Mouse (Mus musculus) urinary bladder, postnatal 14 days (tissue): Measurements from ENCODE around the gene Cadps.
A peak's percentile ranks its signal among the peaks of the same experiment; 100 is the strongest.

Source experiments
- DNase-seq: peaks from one replicate; pipeline ENCODE4 v3.0.0; 2021; ENCODE audit warnings: low spot score

Gene Cadps

DNA sequence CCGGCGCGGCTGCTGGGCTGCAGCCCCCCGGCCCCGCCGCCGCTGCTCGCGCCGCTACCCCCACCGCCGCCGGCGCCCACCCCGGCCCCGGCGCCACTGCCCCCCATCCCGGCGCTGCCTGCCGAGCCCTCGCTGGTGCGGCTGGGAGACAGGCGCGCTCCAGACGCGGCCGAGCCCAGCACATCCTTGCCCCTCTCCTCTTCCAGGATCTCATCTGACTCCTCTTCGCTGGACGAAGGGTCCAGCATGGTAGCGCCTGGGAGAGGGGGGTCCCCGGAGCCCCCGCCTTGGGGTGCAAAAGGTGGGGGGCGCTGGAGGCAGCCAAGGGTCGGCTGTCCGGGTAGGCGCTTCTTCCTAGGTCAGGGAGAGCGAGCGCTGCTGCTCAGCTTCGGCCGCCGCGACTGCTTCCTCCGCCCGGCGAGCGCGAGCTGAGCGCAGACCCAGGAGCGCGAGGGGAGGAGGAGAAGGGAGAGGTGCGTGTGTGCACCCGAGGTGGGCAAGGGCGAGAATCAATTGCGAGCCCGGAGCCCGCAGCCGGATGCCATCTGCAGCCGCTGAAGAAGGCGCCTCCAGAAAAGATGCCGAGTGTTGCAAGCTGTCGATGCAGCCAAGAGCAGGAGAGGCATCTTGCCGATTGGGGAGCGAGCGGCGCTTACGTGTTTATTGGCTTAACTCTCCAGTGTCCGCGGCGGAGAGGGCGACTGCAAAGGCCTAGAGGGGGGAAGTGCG is at the start of gene Cadps:
Gene Cadps, minus strand, starts transcription at position 589 of the 729 bp plus-strand sequence.
- DNase-seq, result no peak

- DNase-seq, result no peak
These were observed 46.7 kb upstream of the Cadps start for GRCm38 (mm10) chr14:12869605-12870004.

DNA sequence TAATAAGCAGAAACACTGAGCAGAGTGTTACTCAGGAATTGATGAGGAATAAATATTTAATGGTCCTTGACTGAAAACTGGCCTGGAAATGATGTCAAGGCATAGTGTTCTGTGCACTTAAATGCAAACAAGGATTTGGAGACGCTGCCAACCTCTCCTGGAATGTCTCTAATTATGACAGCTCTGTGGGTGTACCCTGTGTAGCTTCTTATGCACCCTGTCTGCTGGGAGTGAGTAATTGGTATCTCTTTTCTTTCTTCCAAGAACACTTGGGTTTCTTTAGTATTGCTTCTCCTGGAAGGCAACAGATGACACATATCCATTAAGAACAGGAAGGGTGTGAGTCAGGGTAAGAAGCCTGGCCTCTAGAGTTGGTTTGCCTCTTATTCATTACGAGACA is 42.4 kb upstream of the Cadps start:
- DNase-seq, result no peak

GRCm38 (mm10) chr14:12843860-12844259 is 21.0 kb upstream of the Cadps start:
- DNase-seq, result no peak

DNA sequence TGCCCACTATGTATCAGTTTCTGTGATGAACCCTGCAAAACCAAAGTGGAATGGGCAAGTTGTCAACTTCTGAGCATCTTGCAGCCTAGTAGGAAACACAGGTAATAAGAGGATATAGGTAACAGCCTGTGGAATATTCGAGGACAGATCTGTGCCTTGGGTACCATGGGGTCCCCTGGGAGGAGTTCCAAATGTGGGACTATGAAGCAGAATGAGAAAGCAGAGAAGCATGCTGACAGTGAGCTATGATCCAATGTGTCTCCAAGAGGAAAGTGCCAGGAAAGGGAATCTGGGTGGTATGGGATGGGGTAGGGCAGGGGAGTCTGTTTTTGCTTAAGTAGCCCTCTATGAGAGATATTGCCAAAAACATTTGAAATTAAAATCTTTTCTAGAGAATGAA is 16.6 kb upstream of the Cadps start:
- no peak for DNase-seq

DNA sequence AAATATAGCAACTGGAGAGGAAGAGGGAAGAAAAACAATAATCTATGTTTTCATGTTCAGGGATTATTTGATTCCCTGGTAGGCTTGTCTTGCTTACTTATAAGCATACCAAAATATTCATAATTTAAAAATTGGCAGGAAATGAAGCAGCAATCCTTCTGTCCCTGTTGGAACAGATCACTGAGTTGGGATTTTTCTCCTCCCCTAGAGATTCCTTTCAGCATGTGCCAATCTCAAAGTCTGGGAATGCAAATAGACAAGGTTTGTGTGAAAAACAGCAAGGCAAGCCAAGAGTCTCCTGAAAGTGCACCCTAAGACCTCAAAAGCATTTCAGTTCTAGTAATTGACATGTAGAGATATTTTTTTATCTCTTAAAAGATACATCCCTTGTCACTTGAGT is 16.1 kb upstream of the Cadps start:
- DNase-seq, result no peak

GRCm38 (mm10) chr14:12838323-12838722 is 15.4 kb upstream of the Cadps start:
- DNase-seq, result no peak

DNA sequence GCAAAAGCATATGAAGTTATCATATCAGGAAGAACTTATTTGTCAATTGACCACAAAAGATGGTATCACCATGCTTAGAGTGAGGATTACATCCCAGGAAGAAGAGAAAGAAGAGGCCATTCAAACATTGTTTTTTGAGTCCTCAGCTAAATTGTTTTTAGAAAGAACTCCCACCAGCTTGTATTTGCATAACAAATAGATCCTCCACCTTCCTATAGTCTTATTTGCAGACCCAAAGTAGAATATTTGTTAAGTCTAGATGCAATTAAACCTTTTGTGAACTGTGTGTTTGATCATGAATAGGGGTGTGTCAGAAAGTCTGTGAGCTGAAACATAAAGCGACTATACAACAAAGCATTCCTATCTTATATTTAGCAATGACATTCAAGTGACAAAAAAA is 15.0 kb upstream of the Cadps start:
- no peak for DNase-seq

- DNase-seq, result peak; percentile 10
These were observed 902 bp upstream of the Cadps start for GRCm38 (mm10) chr14:12823781-12824180.

- DNase-seq, result no peak
These were observed 918 bp downstream of the Cadps start for GRCm38 (mm10) chr14:12821831-12822490.

GRCm38 (mm10) chr14:12821156-12821813 is 1.6 kb downstream of the Cadps start:
- DNase-seq, result no peak

GRCm38 (mm10) chr14:12820149-12820548 is 2.7 kb downstream of the Cadps start:
- no peak for DNase-seq

DNA sequence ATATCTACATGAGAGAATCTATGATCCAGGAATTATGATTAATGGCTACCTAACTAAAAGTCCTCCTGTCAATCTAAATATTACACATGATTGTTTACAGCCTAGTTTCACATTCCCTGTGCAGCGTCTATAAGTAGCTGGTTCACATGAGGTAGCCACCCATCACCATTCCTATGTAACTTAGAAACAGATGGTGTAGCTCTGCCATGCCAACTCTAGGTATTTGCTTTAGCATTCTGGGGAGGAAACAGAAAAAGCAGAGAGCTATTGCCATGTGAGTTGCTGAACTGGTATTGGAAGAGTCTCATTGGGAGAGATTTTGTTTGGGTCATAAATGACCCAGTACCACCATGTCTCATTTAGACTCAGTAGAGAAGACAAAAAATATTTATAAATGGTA is 4.4 kb downstream of the Cadps start:
- DNase-seq, result no peak

- DNase-seq, result no peak
These were observed 10.8 kb downstream of the Cadps start for GRCm38 (mm10) chr14:12812072-12812471.

DNA sequence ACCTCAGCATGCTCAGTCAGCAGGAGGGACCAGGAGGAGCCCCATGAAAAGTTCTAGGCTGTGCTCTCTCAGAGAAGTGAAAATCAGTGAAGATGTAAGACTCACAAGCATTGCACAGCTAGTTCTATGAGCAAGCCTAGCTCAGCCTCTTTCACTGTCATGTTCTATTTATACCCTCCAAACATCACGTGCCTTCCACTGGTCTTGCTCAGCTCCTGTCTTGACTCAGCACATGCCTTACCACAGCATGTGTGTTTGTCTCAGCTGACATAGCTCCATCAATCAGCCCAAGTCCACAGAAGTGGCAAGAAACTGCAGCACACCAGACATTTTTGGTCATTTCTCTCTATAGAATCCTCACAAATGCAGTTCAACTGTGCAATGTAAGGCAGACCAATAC is 19.9 kb downstream of the Cadps start:
- no peak for DNase-seq

- DNase-seq, result no peak
These were observed 21.8 kb downstream of the Cadps start for GRCm38 (mm10) chr14:12801100-12801499.

GRCm38 (mm10) chr14:12798926-12799325 is 24.0 kb downstream of the Cadps start:
- DNase-seq, result no peak

DNA sequence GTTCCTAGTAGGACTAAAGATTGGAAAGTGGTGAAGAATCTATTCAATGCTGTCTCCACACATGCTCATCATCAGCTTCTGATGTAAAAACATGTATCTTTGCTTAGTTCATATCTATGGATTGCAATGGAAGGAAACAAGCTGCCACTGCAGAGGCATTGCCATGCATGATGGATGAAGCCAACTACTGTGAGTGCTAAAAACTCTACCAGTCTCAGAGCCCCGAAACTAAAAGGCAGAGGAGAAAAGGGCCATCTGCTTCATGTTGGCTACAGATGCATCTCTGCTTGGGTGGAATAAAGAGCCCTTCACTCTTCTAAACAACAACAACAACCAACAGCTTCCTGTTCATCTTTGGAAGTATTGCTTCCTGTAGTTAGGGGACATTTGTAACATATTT is 38.6 kb downstream of the Cadps start:
- DNase-seq, result no peak

GRCm38 (mm10) chr14:12780016-12780415 is 42.9 kb downstream of the Cadps start:
- no peak for DNase-seq

GRCm38 (mm10) chr14:12777990-12778389 is 44.9 kb downstream of the Cadps start:
- DNase-seq, result no peak

DNA sequence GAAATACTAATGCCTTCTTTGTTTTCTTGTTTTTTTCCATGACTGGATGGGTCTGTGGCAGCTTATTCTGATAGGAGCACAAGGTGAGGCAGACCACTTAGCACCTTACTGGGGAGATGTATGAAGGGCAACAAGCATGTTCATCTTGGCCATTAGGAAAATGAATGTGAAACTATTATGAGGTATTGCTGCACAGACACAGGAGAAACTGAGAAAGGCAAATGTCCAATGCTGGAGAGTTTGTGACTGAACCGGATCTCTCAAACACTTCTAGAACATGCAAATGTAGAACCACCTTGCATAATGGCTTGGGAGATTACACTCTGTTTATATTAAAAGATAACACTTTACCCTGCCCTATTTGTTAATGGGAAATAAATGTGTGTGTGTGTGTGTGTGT is 54.0 kb downstream of the Cadps start:
- DNase-seq, result no peak

GRCm38 (mm10) chr14:12753237-12753636 is 69.6 kb downstream of the Cadps start:
- no peak for DNase-seq

DNA sequence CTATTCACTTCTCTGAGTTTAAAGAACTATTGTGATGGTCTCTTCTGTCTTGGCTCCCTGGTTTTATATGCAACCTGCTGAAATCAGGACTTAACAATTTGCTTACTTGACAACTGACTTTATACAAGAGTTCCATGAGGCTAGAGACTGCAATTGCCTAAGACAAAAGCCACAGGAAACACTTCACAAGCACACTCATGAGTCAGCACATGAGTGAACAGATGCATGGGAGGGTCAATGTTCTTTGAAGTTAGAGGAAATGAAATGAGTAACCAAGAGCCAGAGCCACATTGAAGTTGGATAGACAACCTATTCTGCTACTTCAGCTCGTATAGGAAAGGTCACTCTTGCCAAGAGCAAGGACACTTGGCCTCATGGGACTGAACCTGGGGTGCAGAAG is 71.1 kb downstream of the Cadps start:
- DNase-seq, result no peak
